Mouse (Mus musculus): Measurements from ENCODE around the gene Tmcc2. TPM values are rescaled to one million over a fixed set of nuclear protein-coding genes. Genes with fewer than 3 reads are reported as not detected.

Gene Tmcc2
- polyA plus RNA-seq, 1 experiment from 2014 or later: 41.4 TPM

Other genes starting within 250 kb of the Tmcc2 start
- gene Lemd1, start 199.8 kb downstream of the Tmcc2 start, polyA plus RNA-seq (2015; fragmentation: Nextera tagmentation; extraction: Ambion mirVana): 14.1 and 16.2 TPM in 2 replicates
- gene AC124108.1, start 199.8 kb downstream of the Tmcc2 start, polyA plus RNA-seq (2015; fragmentation: Nextera tagmentation; extraction: Ambion mirVana): 2.7 and 2.8 TPM in 2 replicates
- gene Gm10188, start 161.5 kb downstream of the Tmcc2 start, polyA plus RNA-seq (2015; fragmentation: Nextera tagmentation; extraction: Ambion mirVana): 0.25 and 0.68 TPM in 2 replicates
- 8.7 and 9.5 TPM in 2 replicates for gene Klhdc8a, start 92.7 kb downstream of the Tmcc2 start, polyA plus RNA-seq (2015; fragmentation: Nextera tagmentation; extraction: Ambion mirVana)
- 12.9 and 24.2 TPM in 2 replicates for gene Nuak2, start 75.2 kb downstream of the Tmcc2 start, polyA plus RNA-seq (2015; fragmentation: Nextera tagmentation; extraction: Ambion mirVana)
- gene Dstyk, start 26.3 kb upstream of the Tmcc2 start, polyA plus RNA-seq (2015; fragmentation: Nextera tagmentation; extraction: Ambion mirVana): 8.6 and 9.9 TPM in 2 replicates
- 41.4 and 43.8 TPM in 2 replicates for gene Rbbp5, start 86.1 kb upstream of the Tmcc2 start, polyA plus RNA-seq (2015; fragmentation: Nextera tagmentation; extraction: Ambion mirVana)
- gene Tmem81, start 114.9 kb upstream of the Tmcc2 start, polyA plus RNA-seq (2015; fragmentation: Nextera tagmentation; extraction: Ambion mirVana): 0.85 and 1.1 TPM in 2 replicates
- gene Cntn2, start 152.0 kb upstream of the Tmcc2 start, polyA plus RNA-seq (2015; fragmentation: Nextera tagmentation; extraction: Ambion mirVana): 28.2 and 47.0 TPM in 2 replicates